Mouse (Mus musculus): Measurements from ENCODE around the gene Mpp3.

Mpp3 gene

DNA sequence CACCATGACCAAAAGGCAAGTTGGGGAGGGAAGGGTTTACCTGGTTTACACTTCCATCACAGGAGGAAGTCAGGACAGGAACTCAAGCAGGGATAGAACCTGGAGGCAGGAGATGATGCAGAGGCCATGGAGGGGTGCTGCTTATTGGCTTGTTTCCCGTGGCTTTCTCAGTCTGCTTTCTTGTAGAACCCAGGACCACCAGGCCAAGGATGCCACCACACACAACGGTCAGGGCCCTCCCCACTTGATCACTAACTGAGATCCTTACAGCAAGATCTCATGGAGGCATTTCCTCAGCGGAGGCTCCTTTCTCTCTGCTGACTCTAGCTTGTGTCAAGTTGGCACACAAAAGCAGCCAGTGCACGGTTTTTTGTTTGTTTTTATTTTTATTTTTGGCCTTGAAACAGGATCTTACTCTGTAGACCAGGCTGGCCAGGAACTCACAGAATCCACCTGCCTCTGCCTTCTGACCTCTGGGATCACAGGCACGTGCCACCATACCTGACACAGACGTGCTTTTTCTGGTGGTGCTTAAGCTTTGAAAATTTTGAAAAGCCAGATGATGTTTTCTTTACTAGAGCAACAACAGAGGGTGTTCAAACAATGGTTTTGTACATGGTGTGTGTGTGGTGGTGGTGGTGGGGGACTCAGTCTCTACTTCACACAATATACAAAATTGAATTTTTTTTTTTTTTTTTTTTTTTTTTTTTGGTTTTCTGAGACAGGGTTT, at the start of gene Mpp3:
Gene Mpp3, minus strand, starts transcription at position 375 of the 730 bp plus-strand sequence.
- DNase-seq (ENCODE audit: inconsistent age in 2 of 2, low spot score in 1 of 2): no peak

DNA sequence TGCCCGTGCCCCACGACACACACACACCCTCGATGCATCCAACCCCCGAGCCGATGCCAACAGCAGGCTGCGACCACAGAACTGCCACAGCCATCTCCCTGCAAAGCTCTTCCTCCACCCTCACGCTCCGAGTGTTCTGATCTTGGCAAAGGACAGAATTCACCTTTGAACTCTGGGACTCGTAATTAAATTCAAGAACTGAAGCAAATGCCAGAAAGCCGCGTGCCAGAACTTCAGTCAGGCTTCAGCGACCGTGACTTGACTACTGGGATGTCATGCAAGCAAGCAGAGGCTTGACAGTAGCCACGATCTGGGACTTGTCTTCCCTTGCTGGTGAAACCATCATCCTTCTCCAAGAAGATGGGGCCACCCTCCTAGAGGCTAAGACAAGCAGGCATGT, 45.5 kb upstream of the Mpp3 start:
- DNase-seq (ENCODE audit: inconsistent age in 2 of 2, low spot score in 1 of 2): no peak

DNA sequence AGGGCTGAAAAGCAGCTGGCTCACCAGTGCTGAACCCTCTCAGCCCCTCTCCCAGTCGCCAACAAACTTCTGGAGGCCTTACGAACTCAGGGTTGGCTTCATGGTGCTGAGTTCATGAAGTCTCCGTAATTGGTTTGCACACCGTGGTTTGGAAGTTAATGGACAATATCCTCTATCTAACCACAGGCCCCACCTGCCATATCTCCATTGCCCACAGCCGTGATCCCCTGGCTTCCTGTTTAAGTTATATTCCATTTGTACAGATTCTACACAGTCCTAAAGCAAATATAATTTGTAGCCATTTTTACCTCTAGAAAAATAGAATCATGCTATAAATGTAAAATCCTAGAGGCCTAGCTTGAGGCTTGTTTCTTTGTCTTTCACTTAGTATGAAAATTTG, 44.5 kb upstream of the Mpp3 start:
- no peak for DNase-seq (ENCODE audit: inconsistent age in 2 of 2, low spot score in 1 of 2)

DNA sequence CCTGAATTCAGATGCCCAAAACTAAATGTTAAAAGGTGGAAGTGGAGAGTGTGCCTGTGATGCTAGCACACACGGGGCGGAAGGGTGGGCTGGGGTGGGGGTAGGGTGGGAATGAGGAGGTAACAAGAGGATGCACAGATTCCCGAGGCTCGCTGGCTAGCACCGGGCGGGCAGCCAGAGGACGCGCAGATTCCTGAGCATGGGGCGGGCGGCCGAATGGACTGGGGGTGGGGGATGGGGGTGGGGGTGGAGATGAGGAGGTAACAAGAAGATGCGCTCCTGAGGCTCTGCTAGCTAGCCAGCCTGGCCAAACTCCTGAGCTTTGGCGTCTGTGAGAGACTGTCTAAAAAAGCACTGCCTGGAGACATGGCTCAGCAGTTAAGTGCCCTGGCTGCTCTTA, 42.2 kb upstream of the Mpp3 start:
- no peak for DNase-seq (ENCODE audit: inconsistent age in 2 of 2, low spot score in 1 of 2)

DNA sequence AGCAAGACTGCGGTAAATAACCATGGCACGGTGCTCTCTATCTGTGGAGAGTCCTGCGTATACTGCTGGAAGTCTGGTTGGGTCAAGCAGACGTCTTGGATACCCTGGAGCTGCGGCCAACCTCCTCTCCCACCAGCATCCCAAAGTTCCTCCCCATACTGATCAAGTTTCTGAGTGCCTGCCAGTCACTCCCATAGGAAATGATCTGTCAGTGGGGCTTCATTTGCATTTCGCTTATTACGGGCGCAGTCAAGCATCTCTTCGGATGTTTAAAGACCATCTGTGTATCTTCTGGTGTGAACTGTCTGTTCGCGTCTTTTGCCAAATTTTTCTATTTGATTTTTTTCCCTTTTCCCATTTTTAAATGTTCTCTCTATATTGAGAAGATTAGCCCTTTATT, 41.4 kb upstream of the Mpp3 start:
- DNase-seq (ENCODE audit: inconsistent age in 2 of 2, low spot score in 1 of 2): no peak

DNA sequence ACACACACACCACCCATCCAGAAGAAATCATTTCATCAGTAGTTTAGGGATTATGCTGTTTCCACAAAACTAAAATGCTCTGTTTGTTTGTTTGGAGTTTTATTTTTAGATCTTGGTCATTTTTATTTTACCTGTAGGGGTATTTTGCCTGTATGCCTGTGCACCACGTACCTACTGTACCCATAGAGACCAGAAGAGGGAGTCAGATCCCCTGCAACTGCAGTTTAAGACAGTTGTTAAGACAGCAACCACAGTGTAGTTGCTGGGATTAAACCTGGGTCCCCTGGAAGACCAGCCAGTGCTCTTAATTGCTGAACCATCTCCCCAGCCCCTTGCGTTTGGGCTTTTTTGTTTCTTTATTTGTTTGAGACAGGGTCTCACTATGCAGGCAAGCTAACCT, 40.7 kb upstream of the Mpp3 start:
- peak; percentile 10 to 60 for DNase-seq (ENCODE audit: inconsistent age in 2 of 2, low spot score in 1 of 2)

DNA sequence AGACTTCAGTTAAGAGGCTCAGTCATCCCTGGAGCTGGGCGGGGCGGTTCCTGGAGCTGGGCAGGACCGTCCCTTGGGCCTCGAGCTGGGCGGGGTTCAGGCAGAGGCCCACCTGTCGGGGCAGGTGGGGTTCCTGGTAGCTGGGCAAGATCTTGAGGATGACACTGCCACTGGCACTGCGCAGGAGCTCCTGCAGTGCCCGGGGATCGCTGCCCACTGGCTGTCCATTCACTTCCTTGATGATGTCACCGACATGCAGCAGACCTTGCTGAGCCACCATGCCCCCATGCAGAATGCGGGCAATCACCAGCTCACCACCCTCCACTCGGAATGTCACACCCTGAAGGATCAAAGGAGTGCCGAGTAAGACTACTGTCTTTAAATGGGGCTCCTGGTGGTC, 34.8 kb upstream of the Mpp3 start:
- DNase-seq (ENCODE audit: inconsistent age in 2 of 2, low spot score in 1 of 2): no peak

DNA sequence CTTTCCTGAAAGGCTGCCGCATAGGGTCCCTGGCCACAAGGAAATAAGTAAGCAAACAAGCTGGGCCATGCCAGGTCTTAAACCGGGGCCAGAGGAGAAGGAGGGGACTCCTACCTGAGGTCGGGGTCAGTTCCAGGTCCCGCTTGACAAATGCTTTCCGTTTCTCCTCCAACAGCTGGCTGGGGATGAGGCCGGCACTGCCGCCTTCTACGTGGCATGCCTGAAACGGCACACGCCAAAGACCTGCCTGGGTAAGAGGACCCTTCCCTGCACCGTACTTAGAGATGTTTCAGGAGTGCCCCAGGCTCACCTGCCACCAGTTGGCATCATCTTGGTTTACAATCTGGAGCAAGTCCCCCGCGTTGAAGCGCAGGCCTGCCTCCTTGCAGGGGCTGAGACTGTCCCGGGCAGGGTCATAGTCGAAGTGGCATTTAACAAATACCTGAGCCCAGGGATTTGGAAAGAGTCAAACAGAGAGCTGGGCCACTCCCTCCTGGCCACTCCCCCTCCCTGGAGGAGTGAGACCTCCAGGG, 33.7 kb upstream of the Mpp3 start:
- peak; percentile 15 to 46 for DNase-seq (ENCODE audit: inconsistent age in 2 of 2, low spot score in 1 of 2)

DNA sequence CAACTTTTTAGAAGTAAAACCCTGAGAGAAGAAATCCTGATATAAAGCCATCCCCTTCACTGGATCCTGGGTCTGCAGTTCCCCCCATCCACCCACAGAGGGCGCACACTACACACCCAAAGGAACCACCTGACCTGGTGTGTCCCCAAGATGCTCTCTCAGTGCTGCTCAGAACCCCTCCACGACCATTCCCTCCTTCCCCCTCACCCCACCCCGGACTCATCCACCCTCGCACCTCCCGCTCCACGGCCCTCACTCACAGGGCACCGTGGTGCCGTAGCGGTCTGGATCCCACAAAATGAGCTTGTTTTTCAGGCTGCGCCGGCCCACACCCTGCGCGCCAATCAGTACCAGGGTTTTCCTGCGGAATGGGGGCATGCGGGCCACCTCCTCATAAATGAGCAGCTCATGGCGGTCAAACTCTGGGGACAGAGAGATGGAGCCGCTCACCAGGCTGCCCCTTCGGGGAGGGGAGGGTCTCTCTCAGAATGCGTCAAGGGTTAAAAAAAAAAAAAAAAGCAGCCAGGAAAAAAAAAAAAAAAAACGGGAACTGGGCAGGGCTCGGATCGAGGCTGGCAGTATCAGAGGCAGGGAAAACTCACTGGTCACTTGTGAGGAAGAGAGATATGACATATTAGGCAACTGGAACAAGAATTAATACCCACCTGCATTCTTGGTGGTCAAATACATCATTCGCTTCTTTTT, 33.1 kb upstream of the Mpp3 start:
- peak; percentile 77 to 93 for DNase-seq (ENCODE audit: inconsistent age in 2 of 2, low spot score in 1 of 2)

DNA sequence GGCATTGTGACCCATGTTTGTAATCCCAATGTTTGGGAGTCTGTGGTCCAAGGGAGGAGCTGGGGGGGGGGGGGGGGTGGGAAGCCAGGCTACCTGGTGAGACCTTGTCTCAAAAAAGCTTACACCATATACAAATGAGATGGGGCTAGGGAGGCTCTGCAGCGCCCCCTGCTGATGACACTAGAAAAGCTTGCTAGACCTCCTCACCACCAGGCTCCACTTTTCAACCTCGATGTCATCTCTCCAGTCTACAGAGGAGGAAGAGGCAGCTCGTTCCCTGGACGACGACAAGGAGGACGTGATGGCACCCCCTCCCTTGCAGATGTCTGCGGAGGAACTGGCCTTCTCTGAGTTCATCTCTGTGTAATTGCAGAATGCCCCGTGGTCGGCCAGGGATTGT, 25.6 kb upstream of the Mpp3 start:
- peak; percentile 62 to 75 for DNase-seq (ENCODE audit: inconsistent age in 2 of 2, low spot score in 1 of 2)

DNA sequence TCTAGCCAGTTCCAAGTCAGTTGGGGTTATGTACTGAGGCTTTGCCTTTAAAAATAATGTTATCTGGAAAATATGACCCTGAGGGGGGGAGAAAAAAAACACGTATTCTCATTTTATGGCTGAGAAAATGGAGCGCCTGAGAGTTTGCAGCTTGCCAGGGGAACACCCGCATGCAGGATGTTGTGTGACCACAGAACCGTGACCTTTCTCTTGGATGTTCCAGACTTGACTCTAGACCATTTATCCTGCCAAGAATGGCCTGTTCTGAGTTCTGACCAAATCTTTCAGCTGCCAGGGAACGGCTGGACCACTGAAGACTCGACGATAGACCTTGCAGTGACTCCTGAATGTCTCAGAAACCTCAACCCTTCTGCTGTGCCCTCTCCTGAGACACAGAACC, 24.9 kb upstream of the Mpp3 start:
- DNase-seq (ENCODE audit: inconsistent age in 2 of 2, low spot score in 1 of 2): peak; percentile 70 to 73

DNA sequence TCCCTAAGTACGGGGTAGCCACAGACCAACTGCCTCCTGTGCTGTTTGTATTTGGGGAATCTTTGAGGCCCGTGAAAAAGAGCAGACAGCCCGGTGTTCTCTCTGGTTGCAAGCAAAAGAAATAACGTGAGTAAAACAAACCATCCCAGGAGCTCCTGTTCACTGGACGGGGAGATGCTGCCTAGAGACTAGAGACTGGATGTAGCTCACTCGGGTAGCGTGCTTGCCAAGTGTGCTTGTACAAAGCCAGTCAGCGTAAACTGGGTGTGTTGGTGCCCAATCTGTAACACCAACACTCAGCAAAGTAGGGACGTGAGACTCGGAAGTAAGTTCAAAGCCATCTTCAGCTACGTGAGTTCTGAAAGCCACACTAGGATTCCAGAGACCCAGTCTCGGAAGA, 24.4 kb upstream of the Mpp3 start:
- peak in 1 of 2 experiments; percentile 8 for DNase-seq (ENCODE audit: inconsistent age in 2 of 2, low spot score in 1 of 2)

DNA sequence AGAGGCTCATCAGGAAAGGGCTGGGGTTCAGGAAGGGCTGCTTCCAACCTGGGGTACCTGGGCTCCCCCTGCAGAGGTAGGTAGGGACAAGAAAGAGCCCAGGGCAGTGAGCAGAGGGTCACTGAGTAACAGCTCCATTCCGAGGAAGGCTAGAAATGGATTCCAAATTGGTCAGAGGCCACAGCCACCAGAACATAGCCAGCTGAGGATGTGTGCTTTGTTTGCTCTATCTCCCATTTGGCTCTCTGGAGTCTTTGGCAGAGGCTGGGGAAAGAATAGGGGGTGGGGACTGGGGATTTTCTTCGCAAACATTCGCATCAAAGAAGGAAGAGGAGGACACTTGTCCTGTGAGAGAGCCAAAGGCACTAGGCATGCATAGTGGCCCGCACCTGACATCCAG, 23.7 kb upstream of the Mpp3 start:
- DNase-seq (ENCODE audit: inconsistent age in 2 of 2, low spot score in 1 of 2): peak; percentile 37 to 65

DNA sequence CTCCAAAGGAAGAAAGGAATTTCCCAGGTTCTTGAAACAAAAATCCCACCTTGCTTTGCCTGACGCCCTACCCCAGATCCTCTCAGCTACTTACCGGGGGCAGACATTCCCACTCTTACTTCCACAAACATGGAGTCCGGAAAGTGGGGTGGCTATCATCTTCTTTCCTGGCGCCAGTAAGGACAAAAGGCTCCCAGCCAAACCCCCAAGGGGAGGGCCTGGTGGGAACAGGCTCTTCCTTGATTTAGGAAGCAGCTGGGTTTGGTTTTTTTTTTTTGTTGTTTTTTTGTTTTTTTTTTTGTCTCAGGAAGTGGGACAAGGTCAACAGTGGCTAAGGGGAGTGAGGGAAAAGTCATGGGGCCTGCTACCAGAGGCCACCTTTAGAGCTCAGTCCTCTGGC, 23.3 kb upstream of the Mpp3 start:
- DNase-seq (ENCODE audit: inconsistent age in 2 of 2, low spot score in 1 of 2): peak; percentile 75 to 80

DNA sequence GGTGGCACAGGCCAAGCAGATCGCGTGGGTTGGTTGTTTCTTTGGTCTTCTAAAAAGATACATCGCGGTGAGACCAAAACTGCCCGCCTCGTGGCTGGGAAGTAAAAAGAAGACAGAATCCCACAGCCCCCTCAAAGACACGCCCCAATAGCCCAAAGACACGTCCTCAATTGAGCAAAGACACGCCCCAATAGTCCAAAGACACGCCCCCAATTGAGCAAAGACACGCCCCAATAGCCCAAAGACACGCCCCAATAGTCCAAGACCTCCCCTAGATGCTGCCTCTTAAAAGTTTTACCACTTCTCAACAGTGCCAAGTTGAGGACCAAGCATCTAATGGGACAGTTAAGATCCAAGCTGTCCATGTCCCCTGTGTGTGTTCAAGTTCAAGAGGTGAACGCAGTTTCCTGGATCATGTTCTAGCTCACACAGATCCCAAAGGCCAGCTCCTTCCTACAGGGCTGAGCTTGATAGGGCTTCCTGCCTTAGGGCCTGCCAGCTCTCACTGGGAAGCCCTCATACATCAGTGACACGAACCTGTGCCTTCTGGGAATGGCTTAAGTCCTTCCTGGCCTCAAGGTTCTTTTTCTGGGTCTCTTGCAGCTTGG, 21.7 kb upstream of the Mpp3 start:
- peak; percentile 39 to 65 for DNase-seq (ENCODE audit: inconsistent age in 2 of 2, low spot score in 1 of 2)

DNA sequence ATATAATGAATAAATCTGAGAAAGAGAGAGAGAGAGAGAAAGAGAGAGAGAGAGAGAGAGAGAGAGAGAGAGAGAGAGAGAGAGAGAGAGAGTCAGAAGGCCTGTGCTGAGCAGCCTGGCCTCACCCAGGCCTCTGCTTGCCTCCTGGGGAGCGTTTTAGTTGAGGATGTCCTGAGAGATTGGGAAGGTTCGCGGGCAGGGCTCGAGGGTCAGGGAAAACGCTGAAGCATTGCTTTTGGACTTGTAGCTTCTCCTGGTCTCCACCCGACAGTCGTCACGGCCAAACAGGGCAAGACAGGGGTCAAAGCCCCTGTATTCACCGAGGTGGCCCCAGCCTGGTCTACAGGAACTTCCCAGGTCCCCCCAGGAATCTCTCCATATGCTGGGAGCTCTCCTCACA, 18.3 kb upstream of the Mpp3 start:
- DNase-seq (ENCODE audit: inconsistent age in 2 of 2, low spot score in 1 of 2): no peak

DNA sequence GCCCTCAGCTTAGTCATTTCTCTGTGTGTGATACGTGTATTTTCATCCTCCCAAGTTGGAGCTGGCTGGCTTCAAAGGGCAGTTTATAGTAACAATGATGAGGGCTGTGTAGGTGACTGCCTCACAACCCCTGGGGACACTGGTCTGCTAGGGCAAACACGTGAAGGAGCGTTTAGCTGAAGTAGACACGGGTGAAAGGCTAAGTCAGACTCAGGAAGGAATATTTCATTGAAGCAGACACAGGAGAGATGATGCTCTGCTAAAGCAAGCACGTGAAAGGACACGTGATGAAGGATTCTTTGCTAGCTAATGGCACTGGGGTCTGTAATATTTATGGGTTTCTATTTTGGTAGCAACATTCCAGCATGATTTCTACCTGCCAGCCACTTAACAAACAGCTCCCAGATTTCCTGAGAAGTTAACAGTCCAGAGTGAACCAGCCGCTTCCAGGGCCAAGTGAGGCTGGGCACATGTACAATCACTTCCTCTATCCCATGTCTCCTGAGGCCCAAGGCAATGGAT, 16.5 kb upstream of the Mpp3 start:
- DNase-seq (ENCODE audit: inconsistent age in 2 of 2, low spot score in 1 of 2): peak; percentile 43 to 68

DNA sequence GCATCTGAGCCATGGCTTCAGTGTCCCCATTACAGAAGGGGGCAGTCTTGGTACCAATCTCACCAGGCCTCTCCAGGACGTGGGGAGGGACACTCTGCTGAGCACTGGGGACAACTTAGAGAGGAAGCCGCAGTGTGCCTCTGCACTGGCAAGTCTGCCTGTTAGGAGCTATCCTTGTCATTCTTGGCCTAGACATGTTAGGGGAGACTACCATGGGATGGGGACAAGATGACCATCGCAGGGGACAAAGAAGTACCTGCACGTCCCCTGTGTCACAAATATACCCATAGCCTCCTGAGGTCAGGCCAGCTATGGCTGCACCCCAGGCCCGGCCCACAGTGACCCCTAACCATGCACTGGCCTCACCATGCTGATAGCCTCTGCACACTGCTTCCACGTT, 15.1 kb upstream of the Mpp3 start:
- DNase-seq (ENCODE audit: inconsistent age in 2 of 2, low spot score in 1 of 2): peak in 1 of 2 experiments; percentile 9

DNA sequence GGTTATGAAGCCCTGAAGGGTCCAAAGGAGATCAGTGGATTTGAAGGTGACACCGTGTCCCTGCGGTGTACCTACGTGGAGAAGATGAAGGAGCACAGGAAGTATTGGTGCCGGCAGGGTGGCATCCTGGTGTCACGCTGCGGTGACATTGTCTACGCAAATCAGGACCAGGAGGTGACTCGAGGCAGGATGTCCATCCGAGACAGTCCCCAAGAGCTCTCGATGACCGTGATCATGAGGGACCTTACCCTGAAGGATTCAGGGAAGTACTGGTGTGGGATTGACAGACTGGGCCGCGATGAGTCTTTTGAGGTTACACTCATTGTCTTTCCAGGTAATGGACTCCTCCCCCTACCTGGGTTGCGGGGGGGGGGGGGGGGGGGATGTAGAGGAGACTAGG, 14.7 kb upstream of the Mpp3 start:
- DNase-seq (ENCODE audit: inconsistent age in 2 of 2, low spot score in 1 of 2): peak in 1 of 2 experiments; percentile 30

DNA sequence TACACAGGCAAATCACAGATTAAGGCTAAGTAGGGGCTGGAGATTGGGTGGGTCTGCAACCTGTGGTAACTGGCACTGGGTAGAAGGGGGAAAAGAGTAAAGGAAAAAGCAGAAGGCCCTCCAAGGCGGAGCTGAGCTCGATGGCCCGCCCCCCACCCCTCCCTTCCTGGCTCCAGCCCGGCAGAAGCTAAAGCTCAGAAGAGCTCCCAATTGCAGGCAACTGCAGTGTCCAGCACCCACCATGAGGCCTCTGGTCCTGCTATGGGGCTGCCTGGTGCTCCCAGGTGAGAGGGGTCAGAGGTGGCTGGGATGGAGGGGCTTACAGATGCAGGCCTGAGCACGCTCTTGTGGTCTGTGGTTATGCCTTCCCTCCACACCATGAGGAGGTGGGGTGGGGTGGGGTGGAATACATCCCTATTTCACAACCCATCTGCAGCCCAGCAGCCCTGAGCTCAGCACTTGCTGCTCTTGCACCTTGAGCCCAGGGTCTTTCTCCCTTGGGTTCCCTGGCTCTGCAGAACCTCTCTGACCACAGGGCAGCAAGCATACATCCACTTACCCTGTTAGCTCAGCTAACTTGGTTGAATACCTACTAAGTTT, 13.2 kb upstream of the Mpp3 start, which contains the start of gene Cd300lg:
Gene Cd300lg, plus strand, starts transcription at position 160 of the 600 bp plus-strand sequence.
- DNase-seq (ENCODE audit: inconsistent age in 2 of 2, low spot score in 1 of 2): peak in 1 of 2 experiments; percentile 32

DNA sequence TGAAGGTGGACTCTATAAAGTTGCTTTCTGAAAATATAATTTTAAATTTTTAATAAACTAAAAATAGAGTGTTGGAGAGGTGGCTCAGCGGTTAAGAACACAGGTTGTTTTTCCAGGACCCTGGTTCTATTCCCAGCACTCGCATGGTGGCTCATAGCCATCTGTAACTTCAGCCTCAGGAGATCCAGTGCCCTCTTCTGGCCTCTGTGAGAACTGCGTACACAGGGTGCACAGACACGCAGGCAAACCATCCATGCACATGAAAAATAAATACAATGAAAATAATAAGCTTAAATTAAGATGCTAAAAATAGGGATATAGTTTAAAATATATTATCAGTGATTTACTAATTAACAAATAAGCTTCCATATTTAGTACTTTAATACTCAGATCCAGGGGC, 12.4 kb upstream of the Mpp3 start:
- no peak for DNase-seq (ENCODE audit: inconsistent age in 2 of 2, low spot score in 1 of 2)

Data from adrenal gland, adult (tissue).